ENCODE assay signal across 24 mouse cellular contexts in the genomic region with DNA sequence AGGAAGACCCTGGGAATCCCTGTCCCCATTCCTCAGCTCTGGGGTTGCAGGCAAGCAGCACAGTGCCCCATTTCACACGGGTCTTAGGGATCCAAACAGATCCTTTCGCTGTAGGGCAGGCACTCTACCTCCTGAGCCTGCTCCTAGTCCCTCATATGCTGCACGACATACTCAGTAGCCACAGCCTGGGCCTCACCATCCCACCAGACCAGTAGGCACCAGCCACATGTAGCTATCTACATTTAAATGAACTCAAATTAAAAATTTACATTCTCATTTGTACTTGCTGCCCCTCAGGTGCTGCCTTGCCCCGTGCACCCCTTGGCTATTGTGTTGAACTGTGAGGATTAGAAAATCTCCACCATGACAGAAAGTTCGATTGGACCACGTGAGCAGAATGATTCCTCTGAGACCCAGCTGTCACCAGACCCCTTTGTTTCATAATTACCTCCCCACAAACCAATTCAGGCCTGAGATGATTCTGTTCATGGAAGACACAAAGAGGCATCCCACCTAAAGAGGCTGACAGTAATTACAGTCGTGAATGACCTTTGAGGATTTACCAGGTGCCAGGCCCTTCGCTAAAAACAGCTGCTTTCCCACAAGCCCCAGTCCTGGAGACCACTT.
DNase-seq lines count a peak whose midpoint lies in the region; ATAC-seq and TF ChIP-seq lines count a peak whose summit lies in the region.
"Had no signal": no experiment of that assay in that cellular context is flagged by ENCODE, and none has a peak within 500 bp of the region (broad histone marks: within the 10 kb centered on the region; RNA-seq: fewer than 3 reads in every experiment).

No protein-coding gene starts in this region.

- no peaks in the 10 kb centered on the region for H3K27me3 ChIP-seq in hindbrain, embryonic 11.5 days (ENCODE audit: control insufficient read depth, insufficient read depth, low read length)
- no peaks in the 10 kb centered on the region for H3K27me3 ChIP-seq in hindbrain, postnatal 0 days (ENCODE audit: insufficient read depth, low read length)
- H3K27me3 ChIP-seq in forebrain, embryonic 15.5 days = no peaks in the 10 kb centered on the region
- H3K27me3 ChIP-seq in neural tube, embryonic 13.5 days = 0 out of 2 replicates have a peak, but pooled peaks cover 9% of the 10 kb centered on the region
- no peaks in the 10 kb centered on the region for H3K27me3 ChIP-seq in liver, embryonic 11.5 days (replicated peaks; ENCODE audit: control insufficient read depth, insufficient read depth, low read length)
- H3K27me3 ChIP-seq: stomach, embryonic 15.5 days had no signal

- no peak for TF ChIP-seq POLR2A in brain, embryonic 14.5 days (IDR thresholded peaks at IDR 0.05; ENCODE audit: borderline replicate concordance, extremely low read depth, insufficient read depth, insufficient read length, poor library complexity, severe bottlenecking)

- H3K27ac ChIP-seq in hindbrain, embryonic 11.5 days (ENCODE audit: low read depth, low read length) = peak overlapping the region; percentile 65
- H3K27ac ChIP-seq in hindbrain, postnatal 0 days = no peak overlapping the region
- peak overlapping the region; percentile 21; the same call in 1 of the 2 replicates for H3K27ac ChIP-seq in forebrain, embryonic 15.5 days (replicated peaks)
- H3K27ac ChIP-seq in neural tube, embryonic 13.5 days (replicated peaks) = 0 out of 2 replicates have a peak overlapping the region, but pooled peaks have one; percentile 20
- no peak overlapping the region for H3K27ac ChIP-seq in liver, embryonic 11.5 days (ENCODE audit: low read depth, low read length)
- H3K27ac ChIP-seq: heart, adult 2 months; kidney, embryonic 15.5 days; left cerebral cortex, adult 2 months; stomach, embryonic 15.5 days had no signal

- ATAC-seq in hindbrain, embryonic 11.5 days (ENCODE audit: low FRiP score) = peak; percentile 71
- ATAC-seq in hindbrain, postnatal 0 days = no peak
- ATAC-seq in forebrain, embryonic 15.5 days (replicated peaks) = no peak; the same call in 1 of the 2 replicates
- ATAC-seq in neural tube, embryonic 13.5 days (ENCODE audit: low read depth) = peak; percentile 19; the same call in 1 of the 2 replicates
- ATAC-seq in liver, embryonic 11.5 days (replicated peaks; ENCODE audit: low FRiP score) = no peak
- ATAC-seq: intestine, postnatal 0 days; liver, postnatal 0 days had no signal

- no peak overlapping the region for H3K4me3 ChIP-seq in hindbrain, embryonic 11.5 days (ENCODE audit: low read depth, low read length)
- H3K4me3 ChIP-seq in hindbrain, postnatal 0 days (ENCODE audit: low read length) = no peak overlapping the region
- no peak overlapping the region for H3K4me3 ChIP-seq in forebrain, embryonic 15.5 days
- H3K4me3 ChIP-seq in neural tube, embryonic 13.5 days = no peak overlapping the region
- H3K4me3 ChIP-seq in liver, embryonic 11.5 days (ENCODE audit: low read depth, low read length) = no peak overlapping the region
- H3K4me3 ChIP-seq: heart, adult 2 months; kidney, embryonic 15.5 days; left cerebral cortex, adult 2 months; stomach, embryonic 15.5 days had no signal

- no peaks in the 10 kb centered on the region for H3K9me3 ChIP-seq in hindbrain, embryonic 11.5 days (ENCODE audit: control insufficient read depth, low read length)
- no peaks in the 10 kb centered on the region for H3K9me3 ChIP-seq in hindbrain, postnatal 0 days (ENCODE audit: low read length)
- H3K9me3 ChIP-seq in forebrain, embryonic 15.5 days = no peaks in the 10 kb centered on the region
- no peaks in the 10 kb centered on the region for H3K9me3 ChIP-seq in neural tube, embryonic 13.5 days
- no peaks in the 10 kb centered on the region for H3K9me3 ChIP-seq in liver, embryonic 11.5 days (ENCODE audit: control insufficient read depth, low read length)
- H3K9me3 ChIP-seq: kidney, embryonic 15.5 days; stomach, embryonic 15.5 days had no signal

- no peak overlapping the region for H3K4me2 ChIP-seq in hindbrain, embryonic 11.5 days (replicated peaks; ENCODE audit: low read depth, low read length)
- H3K4me2 ChIP-seq in hindbrain, postnatal 0 days (ENCODE audit: low read depth, low read length) = no peak overlapping the region
- no peak overlapping the region for H3K4me2 ChIP-seq in forebrain, embryonic 15.5 days (replicated peaks)
- no peak overlapping the region for H3K4me2 ChIP-seq in neural tube, embryonic 13.5 days
- no peak overlapping the region for H3K4me2 ChIP-seq in liver, embryonic 11.5 days
- H3K4me2 ChIP-seq: kidney, embryonic 15.5 days; stomach, embryonic 15.5 days had no signal

- no peaks in the 10 kb centered on the region for H3K4me1 ChIP-seq in hindbrain, embryonic 11.5 days (replicated peaks; ENCODE audit: control insufficient read depth, insufficient read depth, low read length)
- peaks cover 7% of the 10 kb centered on the region; the same call in 1 of the 2 replicates for H3K4me1 ChIP-seq in hindbrain, postnatal 0 days (ENCODE audit: insufficient read depth, low read length)
- peaks cover 28% of the 10 kb centered on the region for H3K4me1 ChIP-seq in forebrain, embryonic 15.5 days
- H3K4me1 ChIP-seq in neural tube, embryonic 13.5 days (replicated peaks) = peaks cover 41% of the 10 kb centered on the region
- H3K4me1 ChIP-seq in liver, embryonic 11.5 days (replicated peaks; ENCODE audit: control insufficient read depth, insufficient read depth, low read length) = no peaks in the 10 kb centered on the region
- H3K4me1 ChIP-seq: kidney, embryonic 15.5 days had no signal

- TF ChIP-seq CTCF in hindbrain, postnatal 0 days (IDR thresholded peaks at IDR 0.05; ENCODE audit: low read depth) = no peak
- TF ChIP-seq CTCF in brain, embryonic 14.5 days (IDR thresholded peaks at IDR 0.05; ENCODE audit: borderline replicate concordance, extremely low read depth, insufficient read depth, insufficient read length) = no peak

- peak; percentile 42 for DNase-seq in hindbrain, embryonic 11.5 days (ENCODE audit: low spot score)
- no peak for DNase-seq in hindbrain, postnatal 0 days (ENCODE audit: low spot score)
- peak; percentile 67 for DNase-seq in brain, embryonic 14.5 days (ENCODE audit: low read depth)
- DNase-seq in liver, embryonic 11.5 days (ENCODE audit: low spot score) = no peak
- DNase-seq in frontal cortex, postnatal 25 days (ENCODE audit: low spot score in 2 of 2) = no peak
- DNase-seq: B cell, adult 2 months; cerebellum, adult 2 months; cerebellum, postnatal 36 days; gastrocnemius, postnatal 25 days; heart, adult 2 months; kidney, postnatal 4 days; layer of hippocampus, adult 9-11 months; left cerebral cortex, postnatal 4 days; liver; liver, postnatal 0 days; lung, postnatal 14 days; thymus, adult 18-20 months; thymus, postnatal 4 days had no signal

- H3K36me3 ChIP-seq in hindbrain, embryonic 11.5 days (ENCODE audit: control insufficient read depth, insufficient read depth, low read length) = no peaks in the 10 kb centered on the region
- H3K36me3 ChIP-seq in hindbrain, postnatal 0 days (ENCODE audit: insufficient read depth, low read length) = no peaks in the 10 kb centered on the region
- no peaks in the 10 kb centered on the region for H3K36me3 ChIP-seq in forebrain, embryonic 15.5 days
- no peaks in the 10 kb centered on the region for H3K36me3 ChIP-seq in neural tube, embryonic 13.5 days
- no peaks in the 10 kb centered on the region for H3K36me3 ChIP-seq in liver, embryonic 11.5 days (ENCODE audit: control insufficient read depth, insufficient read depth, low read length)
- H3K36me3 ChIP-seq: kidney, embryonic 15.5 days; stomach, embryonic 15.5 days had no signal

- no peak overlapping the region for H3K9ac ChIP-seq in hindbrain, embryonic 11.5 days (ENCODE audit: low read depth, low read length)
- no peak overlapping the region for H3K9ac ChIP-seq in hindbrain, postnatal 0 days (replicated peaks; ENCODE audit: low read length)
- no peak overlapping the region for H3K9ac ChIP-seq in forebrain, embryonic 15.5 days (replicated peaks)
- no peak overlapping the region for H3K9ac ChIP-seq in neural tube, embryonic 13.5 days
- no peak overlapping the region for H3K9ac ChIP-seq in liver, embryonic 11.5 days (ENCODE audit: low read depth, low read length)
- H3K9ac ChIP-seq: kidney, embryonic 15.5 days; liver, postnatal 0 days; stomach, embryonic 15.5 days had no signal

- WGBS in hindbrain, embryonic 11.5 days = 54% methylated on average over 8 of the region's 8 CpGs
- WGBS in hindbrain, postnatal 0 days = 39% methylated on average over 8 of the region's 8 CpGs
- WGBS in forebrain, embryonic 15.5 days = 18% methylated on average over 8 of the region's 8 CpGs
- 24% methylated on average over 8 of the region's 8 CpGs for WGBS in neural tube, embryonic 13.5 days
- 71% methylated on average over 8 of the region's 8 CpGs for WGBS in liver, embryonic 11.5 days

Comparison
In these comparisons a context has a peak if more than half of its experiments do, and no peak if none do; other contexts are left out.
1. ATAC-seq: peak in hindbrain, embryonic 11.5 days (single experiment) and neural tube, embryonic 13.5 days (single experiment); none in hindbrain, postnatal 0 days (single experiment), forebrain, embryonic 15.5 days (single experiment) and liver, embryonic 11.5 days (single experiment).
2. DNase-seq: peak in hindbrain, embryonic 11.5 days (single experiment) and brain, embryonic 14.5 days (single experiment); none in hindbrain, postnatal 0 days (single experiment), liver, embryonic 11.5 days (single experiment) and frontal cortex, postnatal 25 days (0 of 2).
3. H3K27ac ChIP-seq: peak in hindbrain, embryonic 11.5 days (single experiment), forebrain, embryonic 15.5 days (single experiment) and neural tube, embryonic 13.5 days (single experiment); none in hindbrain, postnatal 0 days (single experiment) and liver, embryonic 11.5 days (single experiment).